Comparison of ENCODE assay signal across 35 mouse cellular contexts in the genomic region with DNA sequence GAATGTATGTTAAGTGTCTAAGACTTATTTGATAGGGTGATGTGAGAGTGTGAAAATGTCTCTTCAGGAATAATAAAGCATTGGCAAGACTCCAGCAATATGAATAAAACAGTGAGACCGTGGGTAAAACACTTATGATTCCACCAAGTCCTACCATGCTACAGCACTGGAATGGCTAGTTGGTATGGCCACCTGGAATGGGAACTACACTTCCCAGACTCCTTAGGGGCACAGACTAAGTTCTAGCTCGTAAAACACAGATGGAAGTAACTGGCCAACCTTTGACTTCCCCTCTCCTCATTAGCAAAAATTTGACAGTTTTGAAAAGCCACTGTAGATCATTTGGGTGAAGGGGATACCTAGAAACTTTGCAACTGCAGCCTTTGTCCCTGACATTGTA.
"Had no signal": no experiment of that assay in that cellular context is flagged by ENCODE, and none has a peak within 500 bp of the region (broad histone marks: within the 10 kb centered on the region; RNA-seq: fewer than 3 reads in every experiment).

No protein-coding gene starts in this region.

- DNase-seq: heart, postnatal 10 days; heart, postnatal 14 days; heart, postnatal 36 days; heart, postnatal 4 days; kidney, adult 11 months; kidney, adult 18-20 months; kidney, adult 2 months; kidney, adult 8-10 months; kidney, adult 9 months; kidney, postnatal 10 days; kidney, postnatal 14 days; kidney, postnatal 25 days; kidney, postnatal 36 days; kidney, postnatal 4 days; layer of hippocampus, adult 9-11 months; layer of hippocampus, postnatal 36 days had no signal

- H3K27me3 ChIP-seq: heart, embryonic 12.5 days; heart, embryonic 13.5 days; heart, embryonic 15.5 days; hindbrain, embryonic 12.5 days; hindbrain, embryonic 13.5 days; hindbrain, embryonic 15.5 days; intestine, embryonic 15.5 days; kidney, embryonic 15.5 days had no signal

- H3K9me3 ChIP-seq: heart, embryonic 10.5 days; heart, embryonic 12.5 days; heart, embryonic 13.5 days; heart, embryonic 15.5 days; hindbrain, embryonic 10.5 days; hindbrain, embryonic 12.5 days; hindbrain, embryonic 13.5 days; hindbrain, embryonic 15.5 days; intestine, embryonic 15.5 days; kidney, embryonic 15.5 days had no signal

- H3K9ac ChIP-seq: heart, embryonic 12.5 days; heart, embryonic 13.5 days; heart, embryonic 15.5 days; hindbrain, embryonic 12.5 days; hindbrain, embryonic 13.5 days; hindbrain, embryonic 14.5 days; hindbrain, embryonic 15.5 days; intestine, embryonic 15.5 days; kidney, embryonic 15.5 days had no signal

- H3K4me3 ChIP-seq: heart, embryonic 10.5 days; heart, embryonic 12.5 days; heart, embryonic 13.5 days; heart, embryonic 15.5 days; hindbrain, embryonic 10.5 days; hindbrain, embryonic 12.5 days; hindbrain, embryonic 13.5 days; hindbrain, embryonic 15.5 days; intestine, embryonic 15.5 days; kidney, embryonic 15.5 days; layer of hippocampus, adult 2 months had no signal

- H3K27ac ChIP-seq: heart, embryonic 10.5 days; heart, embryonic 13.5 days; heart, embryonic 15.5 days; hindbrain, embryonic 10.5 days; hindbrain, embryonic 12.5 days; hindbrain, embryonic 13.5 days; hindbrain, embryonic 14.5 days; hindbrain, embryonic 15.5 days; hindbrain, postnatal 0 days; intestine, embryonic 15.5 days; kidney, embryonic 15.5 days; kidney, postnatal 0 days; layer of hippocampus, adult 2 months had no signal

- ATAC-seq: hindbrain, embryonic 16.5 days; hindbrain, postnatal 0 days; inflammation-experienced regulatory T-cells, adult 6 months; intestine, embryonic 15.5 days; intestine, embryonic 16.5 days; intestine, postnatal 0 days had no signal

- H3K36me3 ChIP-seq: heart, embryonic 15.5 days; hindbrain, embryonic 15.5 days; intestine, embryonic 15.5 days had no signal

- H3K4me2 ChIP-seq: heart, embryonic 11.5 days; heart, embryonic 12.5 days; heart, embryonic 13.5 days; heart, embryonic 15.5 days; hindbrain, embryonic 12.5 days; hindbrain, embryonic 13.5 days; hindbrain, embryonic 14.5 days; hindbrain, embryonic 15.5 days; intestine, embryonic 15.5 days; kidney, embryonic 15.5 days had no signal

- H3K4me1 ChIP-seq: heart, embryonic 10.5 days; heart, embryonic 12.5 days; heart, embryonic 13.5 days; heart, embryonic 15.5 days; hindbrain, embryonic 12.5 days; hindbrain, embryonic 13.5 days; hindbrain, embryonic 15.5 days; intestine, embryonic 15.5 days; kidney, embryonic 15.5 days had no signal
